Mouse (Mus musculus) cortical plate, adult 2 months (tissue): Measurements from ENCODE around the gene Nlgn1.

Experiments
- CTCF ChIP-seq: fragments of 200-500 bp; IDR thresholded peaks from 2 replicates; pipeline ENCODE4 v1.5.1; 2011; ENCODE audit warnings: mild to moderate bottlenecking, control low read depth, low read length; ENCODE audit not compliant: insufficient read depth; ENCODE audit errors: extremely low read depth
- POLR2A ChIP-seq: fragments of 200-500 bp; IDR thresholded peaks from 2 replicates; pipeline ENCODE4 v1.6.1; 2011; ENCODE audit warnings: mild to moderate bottlenecking, low read length, control low read depth; ENCODE audit not compliant: insufficient read depth; ENCODE audit errors: extremely low read depth

DNA sequence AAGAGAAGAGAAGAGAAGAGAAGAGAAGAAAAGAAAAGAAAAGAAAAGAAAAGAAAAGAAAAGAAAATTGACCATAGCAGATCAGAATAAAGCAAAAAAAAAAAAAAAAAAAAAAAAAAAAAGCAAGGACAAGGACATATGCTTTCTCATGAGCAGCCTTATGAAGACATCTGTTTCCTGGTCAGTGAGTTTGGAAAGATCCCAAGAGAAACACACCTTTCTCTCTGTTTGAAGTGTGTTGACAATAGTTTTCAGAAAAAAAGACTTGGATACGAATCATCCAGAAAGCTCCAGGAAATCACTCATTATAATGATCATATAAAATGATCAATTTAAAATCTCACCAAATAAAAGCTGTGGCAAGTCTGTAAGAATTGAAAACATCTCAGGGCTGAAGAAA is 230.0 kb downstream of the Nlgn1 start:
- TF ChIP-seq CTCF (no peak), POLR2A (no peak)
